ENCODE assay signal across 23 mouse cellular contexts in the genomic region with DNA sequence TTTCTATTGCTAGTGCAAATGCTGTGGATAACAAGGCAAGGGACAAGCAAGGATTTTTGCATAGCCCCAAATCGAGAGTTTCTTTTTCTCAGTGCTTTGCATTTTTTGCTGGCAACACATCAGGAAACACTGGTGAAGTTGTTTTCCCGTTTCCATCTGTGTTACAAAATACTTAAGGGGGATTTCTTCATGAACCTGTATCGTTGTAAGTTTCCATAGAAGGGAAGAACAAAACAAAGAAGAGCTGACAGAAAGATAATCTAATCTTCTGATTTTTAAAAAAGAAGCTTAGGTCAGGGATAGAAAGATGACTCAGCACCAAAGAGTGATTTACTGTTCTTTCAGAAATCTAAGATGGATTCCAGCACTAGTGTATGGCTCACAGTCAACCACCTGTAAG. TPM values are rescaled to one million over a fixed set of nuclear protein-coding genes. Genes with fewer than 3 reads are reported as not detected.
A peak's percentile ranks its signal among the peaks of the same experiment; 100 is the strongest.
DNase-seq lines count a peak whose midpoint lies in the region; ATAC-seq and TF ChIP-seq lines count a peak whose summit lies in the region.
"Had no signal": no experiment of that assay in that cellular context is flagged by ENCODE, and none has a peak within 500 bp of the region (broad histone marks: within the 10 kb centered on the region; RNA-seq: fewer than 3 reads in every experiment).

No protein-coding gene starts in this region.

- H3K27me3 ChIP-seq in limb, embryonic 15.5 days, result no peaks in the 10 kb centered on the region
- H3K27me3 ChIP-seq in limb, embryonic 10.5 days (ENCODE audit: low read depth, poor library complexity, severe bottlenecking), result no peaks in the 10 kb centered on the region
- no peaks in the 10 kb centered on the region for H3K27me3 ChIP-seq in stomach, postnatal 0 days (ENCODE audit: control insufficient read depth, insufficient read depth, low read length)
- H3K27me3 ChIP-seq: intestine, embryonic 15.5 days; limb, embryonic 13.5 days; lung, embryonic 15.5 days had no signal

- H3K27ac ChIP-seq in limb, embryonic 15.5 days, result 0 out of 2 replicates have a peak overlapping the region, but pooled peaks have one; percentile 28
- H3K27ac ChIP-seq in limb, embryonic 10.5 days, result no peak overlapping the region
- no peak overlapping the region for H3K27ac ChIP-seq in stomach, postnatal 0 days (replicated peaks)
- H3K27ac ChIP-seq: heart, embryonic 10.5 days; intestine, embryonic 15.5 days; limb, embryonic 13.5 days; liver, embryonic 14.5 days; lung, embryonic 15.5 days; midbrain, embryonic 10.5 days had no signal

- no peak overlapping the region for H3K4me2 ChIP-seq in limb, embryonic 15.5 days
- no peak overlapping the region for H3K4me2 ChIP-seq in stomach, postnatal 0 days (replicated peaks; ENCODE audit: low read depth)
- H3K4me2 ChIP-seq: intestine, embryonic 15.5 days; limb, embryonic 13.5 days; lung, embryonic 15.5 days had no signal

- no peak for TF ChIP-seq EP300 in stomach, postnatal 0 days (optimal IDR thresholded peaks at IDR 0.05)

- ATAC-seq in limb, embryonic 15.5 days (ENCODE audit: insufficient number of reproducible peaks, low FRiP score, low TSS enrichment, low read depth), result no peak
- ATAC-seq in stomach, postnatal 0 days (ENCODE audit: low FRiP score, low TSS enrichment), result no peak
- ATAC-seq: hindbrain, embryonic 16.5 days; intestine, embryonic 15.5 days had no signal

- H3K4me1 ChIP-seq in limb, embryonic 15.5 days, result peaks cover 20% of the 10 kb centered on the region
- peaks cover 33% of the 10 kb centered on the region for H3K4me1 ChIP-seq in limb, embryonic 10.5 days
- H3K4me1 ChIP-seq in stomach, postnatal 0 days (replicated peaks; ENCODE audit: control insufficient read depth, insufficient read depth), result no peaks in the 10 kb centered on the region; the same call in 1 of the 2 replicates

- H3K9me3 ChIP-seq in limb, embryonic 15.5 days, result no peaks in the 10 kb centered on the region
- no peaks in the 10 kb centered on the region for H3K9me3 ChIP-seq in limb, embryonic 10.5 days (replicated peaks)
- H3K9me3 ChIP-seq in stomach, postnatal 0 days (ENCODE audit: control insufficient read depth, low read length), result no peaks in the 10 kb centered on the region
- H3K9me3 ChIP-seq: heart, embryonic 10.5 days; intestine, embryonic 15.5 days; limb, embryonic 13.5 days; lung, embryonic 15.5 days; midbrain, embryonic 10.5 days had no signal

- no peak overlapping the region for H3K4me3 ChIP-seq in limb, embryonic 15.5 days
- H3K4me3 ChIP-seq in limb, embryonic 10.5 days, result no peak overlapping the region
- H3K4me3 ChIP-seq in stomach, postnatal 0 days (ENCODE audit: low read depth, low read length), result no peak overlapping the region
- H3K4me3 ChIP-seq: heart, embryonic 10.5 days; intestine, embryonic 15.5 days; layer of hippocampus, adult 2 months; limb, embryonic 13.5 days; lung, embryonic 15.5 days; midbrain, embryonic 10.5 days had no signal

- DNase-seq in adrenal gland, adult 2 months, result peak; percentile 13
- DNase-seq in adrenal gland, postnatal 36 days, result no peak
- DNase-seq in limb, embryonic 10.5 days (ENCODE audit: low spot score), result no peak
- DNase-seq in NIH3T3 (ENCODE audit: low read depth), result peak; percentile 51
- DNase-seq in kidney, adult 11 months, result no peak
- no peak for DNase-seq in stomach, postnatal 0 days (ENCODE audit: low spot score)
- DNase-seq: adrenal gland, postnatal 25 days; cerebellum, adult 11 months; cerebellum, postnatal 10 days; kidney, adult 9 months; kidney, postnatal 25 days; right cerebral cortex, adult 18-20 months; right cerebral cortex, postnatal 4 days; thymus, postnatal 36 days had no signal

- no peak for TF ChIP-seq CTCF in stomach, postnatal 0 days (IDR thresholded peaks at IDR 0.05; ENCODE audit: low read depth)

- WGBS in limb, embryonic 15.5 days, result 51% methylated on average over 3 of the region's 3 CpGs
- 76% methylated on average over 3 of the region's 3 CpGs for WGBS in limb, embryonic 10.5 days
- WGBS in stomach, postnatal 0 days, result 57% methylated on average over 3 of the region's 3 CpGs

- H3K36me3 ChIP-seq in limb, embryonic 15.5 days, result no peaks in the 10 kb centered on the region
- no peaks in the 10 kb centered on the region for H3K36me3 ChIP-seq in limb, embryonic 10.5 days
- no peaks in the 10 kb centered on the region for H3K36me3 ChIP-seq in stomach, postnatal 0 days (ENCODE audit: control insufficient read depth, insufficient read depth, low read length)
- H3K36me3 ChIP-seq: heart, embryonic 10.5 days; intestine, embryonic 15.5 days; limb, embryonic 13.5 days; lung, embryonic 15.5 days; midbrain, embryonic 10.5 days had no signal

- no peak overlapping the region for H3K9ac ChIP-seq in limb, embryonic 15.5 days
- no peak overlapping the region for H3K9ac ChIP-seq in stomach, postnatal 0 days (ENCODE audit: low read length)
- H3K9ac ChIP-seq: intestine, embryonic 15.5 days; limb, embryonic 13.5 days; liver, embryonic 14.5 days; lung, embryonic 15.5 days had no signal

RNA-seq across cellular contexts. Expression of a gene that starts 2.4 kb away (rescaled TPM):
- total RNA-seq in adrenal gland, adult 2 months (2021), result 10 to 100 TPM; 37.8 to 55.3 TPM
- 63.9 and 76.4 TPM in 2 replicates for polyA plus RNA-seq in adrenal gland, adult 2 months (2012; rRNA removed)
- 10 to 100 TPM; 49.9 to 58.3 TPM for total RNA-seq in adrenal gland, postnatal 36 days (2021)
- polyA plus RNA-seq in limb, embryonic 15.5 days (2015; fragmentation: Nextera tagmentation; extraction: Ambion mirVana), result 7.2 and 9.0 TPM in 2 replicates
- polyA plus RNA-seq in limb, embryonic 10.5 days (2016; fragmentation: Nextera tagmentation; extraction: Ambion mirVana), result 11.5 TPM in 2 replicates
- 2.9 and 3.2 TPM in 2 replicates for polyA plus RNA-seq in stomach, postnatal 0 days (2015; fragmentation: Nextera tagmentation; extraction: Ambion mirVana)

Comparison
In these comparisons a context has a peak if more than half of its experiments do, and no peak if none do; other contexts are left out.
1. DNase-seq: peak in adrenal gland, adult 2 months (single experiment) and NIH3T3 (single experiment); none in adrenal gland, postnatal 36 days (0 of 2), limb, embryonic 10.5 days (single experiment), kidney, adult 11 months (single experiment) and stomach, postnatal 0 days (single experiment).